Mouse (Mus musculus): ENCODE measurements at regions not wholly inside any gene's neighbourhood (a gene's known extent, or its start where the extent isn't known, plus 50 kb on each side); places are given as distances from the start of the nearest gene placed in this dataset.

GRCm38 (mm10) chr6:74604916-74605315, 1135.4 kb upstream of the 4931417E11Rik start:
- DNase-seq (ENCODE audit: low read depth): peak; percentile 4

All from 416B (cell line).